Comparison of ENCODE assay signal across 18 mouse cellular contexts in the genomic region with DNA sequence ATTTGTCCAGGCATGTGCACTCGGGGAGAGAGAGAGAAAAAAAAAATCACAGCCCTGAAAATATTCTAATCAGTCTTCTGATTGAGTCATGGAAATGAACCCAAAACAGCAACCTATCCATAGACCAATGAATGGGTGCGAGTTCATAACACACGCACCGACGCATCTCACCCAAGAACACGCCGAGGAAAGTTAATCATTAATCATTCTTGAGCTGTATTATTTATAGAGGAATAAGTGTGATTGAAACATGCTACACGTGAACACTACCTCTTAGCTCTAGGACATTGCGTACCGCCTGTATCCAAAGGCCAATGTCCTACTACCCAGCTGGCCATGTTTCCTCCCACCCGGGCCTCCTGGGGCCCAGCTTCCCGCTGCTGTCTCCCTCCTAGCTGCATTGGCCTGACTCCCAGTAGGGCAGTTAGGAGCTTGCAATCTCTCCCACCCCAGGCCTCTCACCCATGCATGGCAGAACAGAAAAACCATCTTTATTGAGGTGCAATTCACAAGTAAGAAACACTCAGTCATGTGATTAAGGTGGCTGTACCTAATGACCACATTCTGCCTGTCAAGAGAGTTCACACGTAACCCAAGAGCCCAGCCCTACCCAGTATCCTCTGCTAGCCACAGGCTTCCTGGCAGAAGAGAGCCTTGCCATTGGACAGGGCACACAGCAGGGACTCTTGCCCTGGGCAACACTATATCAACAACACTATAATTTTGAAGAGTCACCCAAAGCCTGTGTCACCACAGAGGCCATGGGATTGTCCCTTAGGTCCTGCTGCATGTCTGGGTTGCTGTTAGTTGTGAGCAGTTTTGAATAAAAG. TPM values are rescaled to one million over a fixed set of nuclear protein-coding genes. Genes with fewer than 3 reads are reported as not detected.
DNase-seq lines count a peak whose midpoint lies in the region; ATAC-seq and TF ChIP-seq lines count a peak whose summit lies in the region.
"Had no signal": no experiment of that assay in that cellular context is flagged by ENCODE, and none has a peak within 500 bp of the region (broad histone marks: within the 10 kb centered on the region; RNA-seq: fewer than 3 reads in every experiment).

No protein-coding gene starts in this region.

- no peaks in the 10 kb centered on the region for H3K27me3 ChIP-seq in neural tube, embryonic 11.5 days (ENCODE audit: control insufficient read depth, insufficient read depth, low read length)
- H3K27me3 ChIP-seq in stomach, postnatal 0 days (ENCODE audit: control insufficient read depth, insufficient read depth, low read length), result no peaks in the 10 kb centered on the region
- H3K27me3 ChIP-seq: forebrain, embryonic 13.5 days; midbrain, embryonic 15.5 days; neural tube, embryonic 12.5 days had no signal

- intact Hi-C loops in heart, postnatal 25 days (cut with DNase I), result loop anchor here (5.0 kb wide), 1 partner anchor 55 kb away; no protein-coding TSS in a partner anchor
- intact Hi-C loops in left cerebral cortex, postnatal 4 days (cut with DNase I), result loop anchor here (5.0 kb wide), 1 partner anchor 185 kb away; no protein-coding TSS in a partner anchor

- no peaks in the 10 kb centered on the region for H3K9me3 ChIP-seq in neural tube, embryonic 11.5 days (ENCODE audit: control insufficient read depth, low read length)
- H3K9me3 ChIP-seq in stomach, postnatal 0 days (ENCODE audit: control insufficient read depth, low read length), result no peaks in the 10 kb centered on the region
- H3K9me3 ChIP-seq: embryonic facial prominence, embryonic 10.5 days; forebrain, embryonic 13.5 days; liver, embryonic 13.5 days; midbrain, embryonic 15.5 days; neural tube, embryonic 12.5 days had no signal

- peak; percentile 75 for DNase-seq in adrenal gland, postnatal 10 days
- no peak for DNase-seq in adrenal gland, adult 18-20 months (ENCODE audit: low spot score in 2 of 2)
- DNase-seq in neural tube, embryonic 11.5 days (ENCODE audit: low spot score), result no peak
- no peak for DNase-seq in neural tube, embryonic 10.5 days (ENCODE audit: extremely low spot score, low spot score)
- DNase-seq in kidney, postnatal 25 days, result peak; percentile 72 to 96
- DNase-seq in stomach, postnatal 0 days (ENCODE audit: low spot score), result peak; percentile 36
- DNase-seq in heart, postnatal 25 days (ENCODE audit: low spot score), result no peak
- DNase-seq in left cerebral cortex, postnatal 4 days, result no peak
- DNase-seq: cerebellum, adult 11-12 months; gastrocnemius, postnatal 25 days; liver, embryonic 13.5 days; right cerebral cortex, postnatal 25 days; thymus, adult 2 months had no signal

- no peak overlapping the region for H3K27ac ChIP-seq in neural tube, embryonic 11.5 days (ENCODE audit: low read depth, low read length)
- no peak overlapping the region; the same call in 1 of the 2 replicates for H3K27ac ChIP-seq in stomach, postnatal 0 days (replicated peaks)
- H3K27ac ChIP-seq: forebrain, embryonic 13.5 days; hindbrain, embryonic 14.5 days; liver, embryonic 13.5 days; midbrain, embryonic 15.5 days; neural tube, embryonic 12.5 days had no signal

- no peak overlapping the region for H3K4me2 ChIP-seq in neural tube, embryonic 11.5 days (ENCODE audit: low read depth)
- H3K4me2 ChIP-seq in stomach, postnatal 0 days (replicated peaks; ENCODE audit: low read depth), result no peak overlapping the region

- no peak for ATAC-seq in neural tube, embryonic 11.5 days (ENCODE audit: insufficient read depth, low FRiP score, low TSS enrichment)
- ATAC-seq in stomach, postnatal 0 days (ENCODE audit: low FRiP score, low TSS enrichment), result peak; percentile 55; the same call in 1 of the 2 replicates

- H3K36me3 ChIP-seq in neural tube, embryonic 11.5 days (ENCODE audit: control insufficient read depth, insufficient read depth, low read length), result no peaks in the 10 kb centered on the region
- H3K36me3 ChIP-seq in stomach, postnatal 0 days (ENCODE audit: control insufficient read depth, insufficient read depth, low read length), result no peaks in the 10 kb centered on the region
- H3K36me3 ChIP-seq: embryonic facial prominence, embryonic 10.5 days; liver, embryonic 13.5 days; midbrain, embryonic 15.5 days; neural tube, embryonic 12.5 days had no signal

- TF ChIP-seq CTCF in stomach, postnatal 0 days (IDR thresholded peaks at IDR 0.05; ENCODE audit: low read depth), result no peak

- no peak overlapping the region for H3K4me3 ChIP-seq in neural tube, embryonic 11.5 days (ENCODE audit: low read depth, low read length)
- H3K4me3 ChIP-seq in stomach, postnatal 0 days (ENCODE audit: low read depth, low read length), result no peak overlapping the region
- H3K4me3 ChIP-seq: forebrain, embryonic 13.5 days; liver, embryonic 13.5 days; midbrain, embryonic 15.5 days; neural tube, embryonic 12.5 days had no signal

- 0 out of 2 replicates have a peak overlapping the region, but pooled peaks have one; percentile 10 for H3K9ac ChIP-seq in neural tube, embryonic 11.5 days (ENCODE audit: low read length)
- no peak overlapping the region for H3K9ac ChIP-seq in stomach, postnatal 0 days (ENCODE audit: low read length)
- H3K9ac ChIP-seq: forebrain, embryonic 13.5 days; liver, embryonic 13.5 days; midbrain, embryonic 15.5 days had no signal

- H3K4me1 ChIP-seq in neural tube, embryonic 11.5 days (ENCODE audit: control insufficient read depth, insufficient read depth, low read length), result no peaks in the 10 kb centered on the region
- H3K4me1 ChIP-seq in stomach, postnatal 0 days (replicated peaks; ENCODE audit: control insufficient read depth, insufficient read depth), result no peaks in the 10 kb centered on the region
- H3K4me1 ChIP-seq: forebrain, embryonic 13.5 days; midbrain, embryonic 15.5 days; neural tube, embryonic 12.5 days had no signal

- no peak for TF ChIP-seq EP300 in stomach, postnatal 0 days (optimal IDR thresholded peaks at IDR 0.05)

- WGBS in neural tube, embryonic 11.5 days, result 87% methylated on average over 13 of the region's 13 CpGs
- WGBS in stomach, postnatal 0 days, result 54% methylated on average over 13 of the region's 13 CpGs

RNA-seq across cellular contexts. Expression of gene Slc19a1, which starts 9.5 kb away (rescaled TPM):
- 10 to 100 TPM; 25.7 TPM for total RNA-seq in adrenal gland, postnatal 10 days (2021)
- total RNA-seq in adrenal gland, adult 18-20 months (2021), result 10 to 100 TPM; 17.6 to 26.6 TPM
- polyA plus RNA-seq in neural tube, embryonic 11.5 days (2014; fragmentation: Nextera tagmentation; extraction: Ambion mirVana), result 26.9 and 30.1 TPM in 2 replicates
- 13.9 and 14.2 TPM in 2 replicates for polyA plus RNA-seq in stomach, postnatal 0 days (2015; fragmentation: Nextera tagmentation; extraction: Ambion mirVana)
- 1 to 10 TPM; 4.5 to 6.2 TPM for total RNA-seq in heart, postnatal 25 days (2021)
- total RNA-seq in left cerebral cortex, postnatal 4 days (2021), result 10 to 100 TPM; 26.0 to 26.9 TPM

Comparison
In these comparisons a context has a peak if more than half of its experiments do, and no peak if none do; other contexts are left out.
1. DNase-seq: peak in adrenal gland, postnatal 10 days (single experiment), kidney, postnatal 25 days (2 of 2) and stomach, postnatal 0 days (single experiment); none in adrenal gland, adult 18-20 months (0 of 2), neural tube, embryonic 11.5 days (single experiment), neural tube, embryonic 10.5 days (single experiment), heart, postnatal 25 days (single experiment) and left cerebral cortex, postnatal 4 days (single experiment).